Mouse (Mus musculus) frontal cortex, postnatal 36 days (tissue): Measurements from ENCODE around the gene Kifc1.
"Not testable (repeated sequence)": the region's sequence is repeated elsewhere in the genome, so short reads cannot be mapped to it uniquely, and the experiment has no call there.

ENCODE experiments used
- DNase-seq, 2 experiments: peaks; one replicate each; pipeline ENCODE4 v3.0.0; 2022; ENCODE audit warnings: low spot score in 2 of 2

Kifc1 gene

GRCm38 (mm10) chr17:33919351-33920281 is 29.2 kb upstream of the Kifc1 start:
- DNase-seq, result peak in 1 of 2 experiments; percentile 45

GRCm38 (mm10) chr17:33918293-33919203 is 28.1 kb upstream of the Kifc1 start:
- DNase-seq, result no peak

DNA sequence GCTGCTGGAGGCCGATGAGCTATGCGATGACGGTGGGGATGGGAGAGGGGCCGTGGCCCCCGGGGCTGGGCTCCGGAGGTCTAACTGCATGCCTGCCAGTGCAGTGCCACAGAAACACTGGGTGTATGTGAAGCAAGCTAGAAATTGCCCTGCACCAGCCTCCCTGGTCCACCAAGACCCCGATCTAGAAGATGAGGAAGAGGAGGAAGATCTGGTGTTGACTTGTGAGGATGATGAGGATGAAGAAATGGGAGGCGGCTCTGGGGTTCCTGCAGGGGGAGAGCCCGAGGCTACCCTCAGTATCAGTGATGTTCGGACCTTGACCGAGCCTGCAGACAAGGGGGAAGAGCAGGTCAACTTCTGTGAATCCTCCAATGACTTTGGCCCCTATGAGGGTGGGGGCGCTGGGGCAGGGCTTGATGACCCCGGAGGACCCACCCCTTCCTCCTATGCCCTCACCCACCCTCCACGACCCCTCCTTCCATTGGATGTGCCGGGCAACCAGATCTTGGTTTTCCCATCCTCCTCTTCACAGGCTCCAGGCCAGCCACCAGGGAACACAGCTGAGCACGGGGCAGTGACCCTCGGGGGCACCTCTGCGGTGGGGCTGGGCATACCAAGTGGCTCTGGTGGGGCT is 27.3 kb upstream of the Kifc1 start:
- DNase-seq, result no peak

DNA sequence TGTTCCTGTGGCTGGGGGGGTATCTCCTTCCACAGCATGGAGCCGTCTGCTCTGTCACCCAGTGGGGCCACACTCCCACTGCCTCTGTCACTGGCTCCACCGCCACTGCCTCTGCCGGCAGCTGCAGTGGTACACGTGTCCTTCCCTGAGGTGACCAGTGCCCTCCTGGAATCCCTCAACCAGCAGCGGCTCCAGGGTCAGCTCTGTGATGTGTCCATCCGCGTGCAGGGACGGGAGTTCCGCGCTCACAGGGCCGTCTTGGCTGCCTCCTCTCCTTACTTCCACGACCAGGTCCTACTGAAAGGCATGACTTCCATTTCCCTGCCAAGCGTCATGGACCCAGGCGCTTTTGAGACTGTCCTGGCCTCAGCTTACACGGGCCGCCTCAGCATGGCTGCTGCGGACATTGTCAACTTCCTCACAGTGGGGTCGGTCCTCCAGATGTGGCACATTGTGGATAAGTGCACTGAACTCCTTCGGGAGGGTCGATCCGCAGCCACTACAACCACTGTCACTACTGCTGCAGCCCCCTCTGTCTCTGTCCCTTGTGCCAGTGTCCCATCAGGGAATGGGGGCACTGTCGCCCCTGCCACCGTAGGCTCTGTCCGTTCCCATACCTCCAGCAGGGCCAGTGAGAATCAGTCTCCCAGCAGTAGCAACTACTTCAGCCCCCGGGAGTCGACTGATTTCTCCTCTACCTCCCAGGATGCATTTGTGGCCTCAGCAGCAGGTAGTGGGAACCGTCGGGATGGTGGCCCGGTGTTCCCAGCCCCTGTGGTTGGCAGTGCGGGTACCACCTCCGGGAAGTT is 26.6 kb upstream of the Kifc1 start:
- DNase-seq, result no peak

DNA sequence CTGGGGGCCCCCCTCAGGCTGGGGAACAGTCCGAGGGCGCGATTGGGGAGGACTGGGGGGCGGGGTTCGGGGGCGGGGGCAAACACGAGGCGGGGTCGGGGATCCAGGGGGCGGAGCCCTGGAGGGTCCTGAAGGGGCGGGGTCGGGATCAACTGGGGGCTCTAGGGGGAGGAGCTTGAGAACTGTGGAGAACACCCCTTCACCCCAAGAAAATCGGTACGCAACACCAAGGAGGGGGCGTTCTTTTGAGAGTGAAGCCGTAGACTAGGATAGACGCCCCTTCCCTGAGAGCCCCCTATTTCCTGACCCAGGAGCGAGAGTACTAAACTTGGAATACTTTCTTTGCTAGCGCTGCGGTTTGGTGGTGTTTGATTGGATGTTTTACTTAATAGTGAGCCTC is 25.8 kb upstream of the Kifc1 start:
- no peak for DNase-seq

DNA sequence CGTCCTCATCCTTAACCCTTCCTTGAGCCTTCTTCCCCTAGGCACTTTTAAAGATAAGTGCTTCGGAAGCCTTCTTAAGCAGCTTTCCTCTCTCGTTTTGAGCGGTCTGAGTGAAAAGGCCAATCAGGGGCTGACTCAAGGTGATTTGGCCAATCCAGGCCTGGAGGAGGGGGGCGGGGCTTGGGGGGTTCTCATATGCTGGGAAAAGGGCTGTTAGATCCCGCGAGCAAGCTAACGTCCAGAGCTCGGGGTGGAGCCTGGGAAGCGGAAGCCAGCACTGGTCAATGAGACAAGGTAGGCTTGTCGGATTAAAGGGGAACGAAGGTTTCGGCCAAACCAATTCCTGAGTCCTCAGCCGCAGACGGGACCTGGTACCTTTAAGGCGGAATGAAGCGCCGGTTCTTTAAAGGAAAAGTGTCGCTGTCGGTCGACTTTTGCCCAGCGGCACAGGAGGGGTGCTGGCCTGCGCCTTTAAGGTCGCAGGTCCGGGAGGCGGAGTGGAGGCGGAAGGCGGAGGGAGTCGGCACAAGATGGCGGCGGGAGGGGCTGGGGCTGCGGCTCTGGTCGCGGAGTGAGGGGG is 25.3 kb upstream of the Kifc1 start, which contains the start of the genes Tapbp and Zbtb22:
Gene Tapbp, plus strand, starts transcription at position 229 of the 580 bp plus-strand sequence.
Gene Zbtb22, plus strand, starts transcription at position 234 of the 580 bp plus-strand sequence.
- DNase-seq, result peak; percentile 96 to 98

GRCm38 (mm10) chr17:33914969-33915391 is 24.5 kb upstream of the Kifc1 start:
- no peak for DNase-seq

GRCm38 (mm10) chr17:33913905-33914304 is 23.4 kb upstream of the Kifc1 start:
- DNase-seq, result no peak

DNA sequence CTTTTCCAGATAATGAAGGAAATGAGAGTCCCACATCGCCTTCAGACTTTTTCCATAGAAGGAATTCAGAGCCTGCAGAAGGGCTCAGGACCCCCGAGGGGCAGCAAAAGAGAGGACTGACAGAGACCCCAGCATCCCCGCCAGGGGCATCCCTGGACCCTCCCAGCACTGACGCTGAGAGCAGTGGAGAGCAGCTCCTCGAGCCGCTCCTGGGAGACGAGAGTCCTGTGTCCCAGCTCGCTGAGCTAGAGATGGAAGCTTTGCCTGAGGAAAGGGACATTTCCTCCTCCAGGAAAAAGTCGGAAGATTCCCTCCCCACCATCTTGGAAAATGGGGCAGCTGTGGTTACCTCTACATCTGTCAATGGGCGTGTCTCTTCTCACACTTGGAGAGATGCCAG is 22.8 kb upstream of the Kifc1 start:
- DNase-seq, result no peak

GRCm38 (mm10) chr17:33911813-33912414 is 21.5 kb upstream of the Kifc1 start:
- DNase-seq, result no peak

GRCm38 (mm10) chr17:33911052-33911812 is 20.8 kb upstream of the Kifc1 start:
- DNase-seq, result no peak

GRCm38 (mm10) chr17:33910346-33911051 is 20.0 kb upstream of the Kifc1 start:
- DNase-seq, result no peak

DNA sequence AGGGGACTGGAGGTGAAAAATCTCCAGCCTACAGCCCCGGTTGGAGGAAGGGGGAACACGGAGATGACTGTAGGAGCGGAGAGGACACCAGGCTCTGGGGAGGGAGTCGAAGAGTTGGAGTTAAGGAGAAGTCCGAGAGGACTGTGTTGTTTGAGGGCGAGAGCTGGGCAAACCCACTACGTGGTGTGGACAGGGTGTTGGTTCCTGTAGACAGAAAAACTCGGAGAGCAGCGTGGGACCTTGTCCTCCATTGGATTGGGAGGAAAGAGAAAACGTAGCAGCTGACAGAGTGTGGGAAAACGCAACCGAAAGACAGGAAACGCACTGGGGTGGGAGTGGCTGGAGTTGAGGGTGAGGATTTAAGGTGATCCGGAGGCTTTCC is 19.4 kb upstream of the Kifc1 start:
- no peak for DNase-seq

DNA sequence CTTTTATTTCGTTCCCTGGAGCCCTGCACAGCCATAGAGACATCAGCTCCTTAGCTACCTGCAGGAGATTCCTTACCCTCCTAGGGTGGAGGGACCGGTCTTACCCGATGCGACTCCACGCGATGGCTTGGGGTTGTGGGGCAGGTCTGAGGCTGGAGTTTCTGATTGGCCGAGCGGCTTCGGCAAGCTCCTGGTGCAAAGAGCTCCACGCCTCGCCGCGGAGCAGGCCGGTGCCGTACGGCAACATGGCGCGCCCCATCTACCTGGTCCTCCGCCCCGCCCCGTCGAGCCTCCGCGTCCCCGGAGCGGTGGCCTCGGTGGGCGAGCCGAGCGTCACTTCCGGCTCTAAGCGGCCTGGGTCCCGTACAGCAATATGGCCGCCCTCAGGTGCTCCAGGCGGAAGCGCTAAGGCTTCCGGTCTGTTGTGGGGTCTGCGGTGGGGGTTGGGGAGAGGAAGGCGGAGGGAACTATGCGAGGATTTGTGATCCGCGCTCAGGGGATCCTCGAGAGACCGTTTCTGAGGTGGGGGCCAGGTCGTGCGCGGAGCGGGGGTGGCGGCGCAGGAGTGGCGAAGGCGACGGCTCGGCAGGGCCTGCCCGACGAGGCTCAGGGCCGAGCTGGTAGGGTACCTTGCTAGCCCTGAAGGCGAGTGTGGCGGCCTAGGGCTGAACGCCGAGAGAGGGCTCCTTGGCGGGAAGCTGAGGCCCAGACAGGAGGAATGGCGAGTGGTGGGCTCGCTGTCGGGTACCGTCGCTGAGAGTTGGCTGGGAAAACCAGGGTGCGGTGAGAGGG is 18.8 kb upstream of the Kifc1 start, which contains the start of gene Daxx:
Gene Daxx, plus strand, starts transcription at position 338 of the 792 bp plus-strand sequence.
- peak; percentile 98 to 99 for DNase-seq

DNA sequence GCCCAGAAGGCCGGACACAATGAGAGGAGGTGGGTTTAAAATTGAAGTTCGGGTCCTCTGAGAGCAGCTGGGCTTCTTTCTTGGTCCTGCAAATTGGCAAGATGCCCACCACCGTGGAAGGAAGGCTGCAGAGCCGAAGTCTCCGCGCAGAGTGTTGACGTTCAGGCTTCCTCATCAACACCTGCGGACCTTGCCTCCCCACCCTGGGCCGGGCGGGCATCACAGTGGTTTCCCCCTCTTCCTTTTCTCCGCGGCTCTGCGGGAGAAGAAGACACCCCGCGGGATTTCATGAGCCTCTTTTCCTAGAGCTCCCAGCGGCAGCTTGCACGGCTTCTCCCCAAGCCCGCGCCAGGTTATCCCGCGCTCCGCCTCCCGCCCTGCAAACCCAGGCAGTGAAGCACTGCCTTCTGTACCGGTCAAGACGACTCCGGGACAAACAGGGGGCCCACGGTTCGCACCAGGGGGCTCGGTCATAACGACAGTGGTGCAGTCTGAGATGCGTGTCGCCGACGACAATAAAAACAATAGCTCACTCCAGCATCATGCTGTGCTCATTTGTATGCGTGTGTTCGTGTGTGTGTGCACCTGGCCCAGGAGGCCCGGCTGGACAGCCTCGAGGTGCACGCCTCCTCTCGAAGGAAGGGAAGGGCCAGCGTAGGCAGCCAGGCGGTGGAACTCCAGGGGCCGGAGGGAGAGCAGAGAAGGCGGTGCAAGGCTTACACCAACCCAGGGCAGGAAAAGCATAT is 18.0 kb upstream of the Kifc1 start:
- DNase-seq, result peak; percentile 51 to 59

GRCm38 (mm10) chr17:33904835-33905234 is 14.4 kb upstream of the Kifc1 start, which contains the start of gene Platr17:
TSS of gene Platr17 (plus strand) at chr17:33905135.
- not testable (repeated sequence) for DNase-seq
